Mouse (Mus musculus) heart, postnatal 0 days (tissue): ENCODE measurements at regions not wholly inside any gene's neighbourhood (a gene's known extent, or its start where the extent isn't known, plus 50 kb on each side); places are given as distances from the start of the nearest gene placed in this dataset.

Experiments used
- CTCF ChIP-seq: IDR thresholded peaks from 2 replicates; pipeline ENCODE4 v1.5.1; 2016; ENCODE audit warnings: antibody characterized with exemption, control low read depth, low read depth
- EP300 ChIP-seq: IDR thresholded peaks from 2 replicates; pipeline ENCODE4 v1.6.1; 2016; ENCODE audit warnings: antibody characterized with exemption, low read depth

DNA sequence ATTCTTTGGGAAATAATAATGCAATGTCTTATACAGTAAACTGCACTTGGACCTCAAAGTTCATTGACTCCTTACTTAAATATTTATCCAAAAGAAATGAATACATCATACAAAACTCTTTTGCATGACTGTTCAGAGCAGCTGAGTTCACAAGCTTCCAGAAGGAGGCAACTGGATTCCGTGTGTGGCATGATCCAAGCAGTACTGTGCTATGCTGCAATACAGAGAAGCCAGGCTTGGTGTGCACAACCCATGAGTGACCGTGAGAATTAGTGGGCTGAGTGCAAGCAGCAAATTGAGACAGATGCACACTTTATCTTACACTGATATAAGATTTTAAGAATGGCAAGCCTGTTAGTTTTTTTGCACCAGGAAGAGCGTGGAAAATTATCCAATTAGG is 270.0 kb upstream of the Gimd1 start:
- TF ChIP-seq CTCF (no peak), EP300 (no peak)
